Mouse (Mus musculus) neural tube, embryonic 14.5 days (tissue): ENCODE measurements around the gene Gng5. TPM values are rescaled to one million over a fixed set of nuclear protein-coding genes. Genes with fewer than 3 reads are reported as not detected.

Experiments
- ATAC-seq: fragments of 200-750 bp; cut with Nextera tagmentation; 2 replicates; pipeline ENCODE4 v1.8.0; 2017; ENCODE audit warnings: low read depth, mild to moderate bottlenecking, moderate TSS enrichment, moderate library complexity
- H3K27ac ChIP-seq: fragments of 300-500 bp; sonication (generic); 2 replicates; pipeline ENCODE4 v1.5.1; 2014; ENCODE audit warnings: low read depth, mild to moderate bottlenecking, control low read depth, low read length, moderate library complexity, mixed read lengths
- H3K27me3 ChIP-seq: fragments of 300-500 bp; sonication (generic); 2 replicates; pipeline ENCODE4 v1.6.1; 2014; ENCODE audit warnings: low read length; ENCODE audit not compliant: control insufficient read depth, insufficient read depth
- H3K36me3 ChIP-seq: fragments of 300-500 bp; sonication (generic); 2 replicates; pipeline ENCODE4 v1.6.1; 2014; ENCODE audit warnings: low read length, mixed read lengths; ENCODE audit not compliant: control insufficient read depth, insufficient read depth
- H3K4me1 ChIP-seq: fragments of 300-500 bp; sonication (generic); 2 replicates; pipeline ENCODE4 v1.6.1; 2014; ENCODE audit warnings: low read length; ENCODE audit not compliant: control insufficient read depth, insufficient read depth
- H3K4me2 ChIP-seq: fragments of 300-500 bp; sonication (generic); 2 replicates; pipeline ENCODE4 v1.6.1; 2014; ENCODE audit warnings: mild to moderate bottlenecking, low read depth, low read length, control low read depth
- H3K4me3 ChIP-seq: fragments of 300-500 bp; sonication (generic); 2 replicates; pipeline ENCODE4 v1.5.1; 2014; ENCODE audit warnings: low read depth, low read length, control low read depth, mixed read lengths
- H3K9ac ChIP-seq: fragments of 300-500 bp; sonication (generic); replicated peaks from 2 replicates; pipeline ENCODE4 v1.6.1; 2014; ENCODE audit warnings: low read depth, mild to moderate bottlenecking, control low read depth, low read length, mixed read lengths
- H3K9me3 ChIP-seq: fragments of 300-500 bp; sonication (generic); 2 replicates; pipeline ENCODE4 v1.6.1; 2016; ENCODE audit warnings: low read length; ENCODE audit not compliant: control insufficient read depth
- WGBS: fragments of 180-500 bp; shearing (Covaris S2); extraction: QIAGEN DNeasy Blood & Tissue Kit; methylation state at CpG from one replicate; pipeline ENCODE4 v1.1.7; 2014; 5-methylcytosine and 5-hydroxymethylcytosine counted together
- polyA plus RNA-seq: library from polyadenylated mRNA; unstranded; fragments of >200 nt; fragmentation: Nextera tagmentation; extraction: Ambion mirVana; gene quantifications from 2 replicates; pipeline ENCODE4 v1.2.1, GENCODE M21; 2014

The Gng5 gene
- polyA plus RNA-seq, 1 experiment from 2014 or later: 276 TPM

GRCm38 (mm10) chr3:146520798-146521651, 21.4 kb downstream of the Gng5 start, which contains the start of gene Rpf1:
Rpf1 (minus strand) TSS chr3:146521429.
- no peaks in the 10 kb centered on the region for H3K27me3 ChIP-seq
- H3K4me1 ChIP-seq: no peaks in the 10 kb centered on the region
- H3K4me2 ChIP-seq: peak within 1 kb of the TSS; percentile 45
- ATAC-seq: peak; percentile 96
- H3K36me3 ChIP-seq: 0 out of 2 replicates have a peak, but pooled peaks cover 7% of the 10 kb centered on the region
- peak within 1 kb of the TSS; percentile 86 for H3K9ac ChIP-seq
- under 1% methylated on average over 65 of the region's 82 CpGs for WGBS
- peak within 1 kb of the TSS; percentile 78 for H3K4me3 ChIP-seq
- no peaks in the 10 kb centered on the region for H3K9me3 ChIP-seq
- peak within 1 kb of the TSS; percentile 97 for H3K27ac ChIP-seq

- H3K9ac ChIP-seq: peak overlapping the region; percentile 86; the same call in 1 of the 2 replicates
- ATAC-seq: no peak
- peak overlapping the region; percentile 78 for H3K4me3 ChIP-seq
- peak overlapping the region; percentile 45 for H3K4me2 ChIP-seq
- H3K27me3 ChIP-seq: no peaks in the 10 kb centered on the region
- no peaks in the 10 kb centered on the region for H3K9me3 ChIP-seq
- 18% methylated on average over 8 of the region's 8 CpGs for WGBS
- 0 out of 2 replicates have a peak, but pooled peaks cover 7% of the 10 kb centered on the region for H3K36me3 ChIP-seq
- H3K4me1 ChIP-seq: no peaks in the 10 kb centered on the region
- H3K27ac ChIP-seq: peak overlapping the region; percentile 97
These were observed 22.0 kb downstream of the Gng5 start for GRCm38 (mm10) chr3:146521652-146522020.

GRCm38 (mm10) chr3:146528335-146528734, 28.7 kb downstream of the Gng5 start:
- no peaks in the 10 kb centered on the region for H3K36me3 ChIP-seq
- H3K9ac ChIP-seq: no peak overlapping the region
- H3K4me2 ChIP-seq: no peak overlapping the region
- H3K27ac ChIP-seq: no peak overlapping the region
- no peaks in the 10 kb centered on the region for H3K27me3 ChIP-seq
- no peaks in the 10 kb centered on the region for H3K9me3 ChIP-seq
- no peaks in the 10 kb centered on the region for H3K4me1 ChIP-seq
- 47% methylated on average over 2 of the region's 2 CpGs for WGBS
- no peak for ATAC-seq
- H3K4me3 ChIP-seq: no peak overlapping the region

GRCm38 (mm10) chr3:146534986-146535385, 35.4 kb downstream of the Gng5 start:
- WGBS: 59% methylated on average over 6 of the region's 6 CpGs
- Histone ChIP-seq H3K4me1 (no peaks in the 10 kb centered on the region), H3K9me3 (no peaks in the 10 kb centered on the region), H3K4me2 (no peak overlapping the region), H3K9ac (no peak overlapping the region), H3K27ac (no peak overlapping the region), H3K4me3 (no peak overlapping the region), H3K36me3 (no peaks in the 10 kb centered on the region), H3K27me3 (no peaks in the 10 kb centered on the region)
- ATAC-seq: no peak

GRCm38 (mm10) chr3:146540521-146541273, 41.1 kb downstream of the Gng5 start:
- Histone ChIP-seq H3K27ac (no peak overlapping the region), H3K4me2 (no peak overlapping the region), H3K4me1 (no peaks in the 10 kb centered on the region), H3K9me3 (no peaks in the 10 kb centered on the region), H3K4me3 (no peak overlapping the region), H3K9ac (no peak overlapping the region), H3K27me3 (no peaks in the 10 kb centered on the region), H3K36me3 (no peaks in the 10 kb centered on the region)
- 90% methylated on average over 4 of the region's 4 CpGs for WGBS
- ATAC-seq: no peak

GRCm38 (mm10) chr3:146543632-146544031, 44.0 kb downstream of the Gng5 start:
- no peaks in the 10 kb centered on the region for H3K27me3 ChIP-seq
- no peak overlapping the region for H3K27ac ChIP-seq
- H3K9ac ChIP-seq: no peak overlapping the region
- H3K4me3 ChIP-seq: no peak overlapping the region
- no peaks in the 10 kb centered on the region for H3K9me3 ChIP-seq
- no peak for ATAC-seq
- no peaks in the 10 kb centered on the region for H3K36me3 ChIP-seq
- no peaks in the 10 kb centered on the region for H3K4me1 ChIP-seq
- 24% methylated on average over 1 of the region's 1 CpGs for WGBS
- no peak overlapping the region for H3K4me2 ChIP-seq

GRCm38 (mm10) chr3:146554816-146555215, 55.2 kb downstream of the Gng5 start:
- Histone ChIP-seq H3K4me3 (no peak overlapping the region), H3K36me3 (no peaks in the 10 kb centered on the region)
- no peak for ATAC-seq

More at GRCm38 (mm10) chr3:146554816-146555215, 55.2 kb downstream of the Gng5 start:
- no peak overlapping the region for H3K9ac ChIP-seq
- H3K27ac ChIP-seq: no peak overlapping the region
- H3K27me3 ChIP-seq: no peaks in the 10 kb centered on the region
- no peak overlapping the region for H3K4me2 ChIP-seq
- no peaks in the 10 kb centered on the region for H3K9me3 ChIP-seq
- H3K4me1 ChIP-seq: no peaks in the 10 kb centered on the region
- 83% methylated on average over 7 of the region's 7 CpGs for WGBS
